Mouse (Mus musculus) myocyte (in vitro differentiated cells): ENCODE results near the gene Tbc1d16.

Source experiments
- E2F4 ChIP-seq: IDR thresholded peaks from one replicate; pipeline ENCODE4 v1.6.1; 2011; ENCODE audit warnings: mild to moderate bottlenecking, control low read depth, moderate library complexity; ENCODE audit not compliant: insufficient read depth
- MAX ChIP-seq: IDR thresholded peaks from one replicate; pipeline ENCODE4 v1.6.1; 2011; ENCODE audit warnings: low read depth, mild to moderate bottlenecking, control low read depth
- MYOD1 ChIP-seq, 3 experiments: IDR thresholded peaks; one replicate each; pipeline ENCODE4 v1.6.1; 2011; ENCODE audit warnings: control low read depth in 2 of 3, low read depth in 2 of 3, mild to moderate bottlenecking in 2 of 3, moderate library complexity in 1 of 3; ENCODE audit not compliant: insufficient read length in 2 of 3, control insufficient read depth in 1 of 3
- POLR2A ChIP-seq: IDR thresholded peaks from one replicate; pipeline ENCODE4 v1.6.1; 2011; ENCODE audit warnings: low read depth, mild to moderate bottlenecking, control low read depth, moderate library complexity; ENCODE audit not compliant: insufficient read length
- POLR2AphosphoS2 ChIP-seq: IDR thresholded peaks from one replicate; pipeline ENCODE4 v1.6.1; 2011; ENCODE audit warnings: low read depth, control low read depth; ENCODE audit not compliant: insufficient read length
- TCF12 ChIP-seq: IDR thresholded peaks from one replicate; pipeline ENCODE4 v1.6.1; 2011; ENCODE audit warnings: mild to moderate bottlenecking, control low read depth; ENCODE audit not compliant: poor library complexity, insufficient read depth, severe bottlenecking
- TCF3 ChIP-seq: IDR thresholded peaks from one replicate; pipeline ENCODE4 v1.6.1; 2011; ENCODE audit warnings: low read depth, control low read depth; ENCODE audit not compliant: insufficient read length
- USF1 ChIP-seq: IDR thresholded peaks from one replicate; pipeline ENCODE4 v1.6.1; 2011; ENCODE audit warnings: low read depth, mild to moderate bottlenecking, control low read depth, moderate library complexity

DNA sequence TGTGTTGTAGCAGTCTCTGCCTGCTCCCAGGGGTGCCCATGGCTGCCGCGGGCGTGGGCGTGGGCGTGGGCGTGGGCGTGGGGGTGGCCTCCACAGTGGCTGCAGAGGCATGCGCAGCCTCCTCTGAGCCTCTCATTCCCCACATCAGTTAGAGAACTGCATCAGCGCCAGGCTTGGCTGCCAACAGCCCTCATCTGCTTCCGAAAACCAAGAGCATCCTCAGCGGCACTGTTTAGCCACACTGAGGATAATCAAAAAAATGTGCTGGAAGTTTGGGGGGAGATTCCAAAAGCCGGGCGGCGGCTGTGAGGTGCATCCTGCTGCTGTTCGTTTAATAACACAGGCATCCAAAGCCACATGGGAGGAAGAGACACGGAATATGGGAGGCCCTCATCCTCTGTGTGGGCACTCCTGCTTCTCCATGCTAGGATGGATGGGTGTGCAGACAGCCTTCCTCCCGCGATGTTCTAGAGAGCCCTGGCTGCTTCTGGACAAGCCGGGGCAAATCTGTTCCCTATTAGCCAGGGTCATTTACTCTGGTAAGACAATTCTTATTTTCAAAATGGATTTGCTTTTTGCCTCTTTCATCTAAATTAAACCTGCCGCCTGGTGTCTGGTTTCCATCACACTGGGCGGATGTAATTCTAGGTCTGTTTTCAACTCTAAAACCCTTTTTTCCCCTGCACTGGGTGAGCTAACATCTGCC is 16.5 kb downstream of the Tbc1d16 start:
- no peak for TF ChIP-seq TCF3
- no peak for TF ChIP-seq TCF12
- no peak for TF ChIP-seq MYOD1 (IDR thresholded peaks at IDR 0.05; ENCODE audit: control insufficient read depth in 1 of 3, insufficient read length in 2 of 3, low read depth in 2 of 3)
- no peak for TF ChIP-seq USF1
- TF ChIP-seq POLR2A: no peak
- no peak for TF ChIP-seq MAX
- no peak for TF ChIP-seq POLR2AphosphoS2
- TF ChIP-seq E2F4: no peak
